Mouse (Mus musculus) limb, embryonic 11.5 days (tissue): ENCODE data around the gene Vps45. TPM values are rescaled to one million over a fixed set of nuclear protein-coding genes. Genes with fewer than 3 reads are reported as not detected.

ENCODE experiments used
- ATAC-seq: fragments of 200-750 bp; cut with Nextera tagmentation; 2 replicates; pipeline ENCODE4 v1.8.0; 2017; ENCODE audit warnings: low read depth; ENCODE audit not compliant: insufficient number of reproducible peaks, low FRiP score, low TSS enrichment
- DNase-seq: peaks from one replicate; pipeline ENCODE4 v3.0.0-alpha.2; 2015; ENCODE audit warnings: low spot score
- H3K27ac ChIP-seq: fragments of 300-500 bp; sonication (generic); replicated peaks from 2 replicates; pipeline ENCODE4 v1.5.1; 2014; ENCODE audit warnings: low read depth, mild to moderate bottlenecking, low read length
- H3K27me3 ChIP-seq: fragments of 300-500 bp; sonication (generic); 2 replicates; pipeline ENCODE4 v1.6.1; 2014; ENCODE audit warnings: mild to moderate bottlenecking, low read length, mixed read lengths; ENCODE audit not compliant: control insufficient read depth, insufficient read depth
- H3K36me3 ChIP-seq: fragments of 300-500 bp; sonication (generic); 2 replicates; pipeline ENCODE4 v1.6.1; 2014; ENCODE audit warnings: mild to moderate bottlenecking, low read length, moderate library complexity, mixed read lengths; ENCODE audit not compliant: control insufficient read depth, insufficient read depth
- H3K4me1 ChIP-seq: fragments of 300-500 bp; sonication (generic); 2 replicates; pipeline ENCODE4 v1.6.1; 2014; ENCODE audit warnings: low read length, mixed read lengths; ENCODE audit not compliant: control insufficient read depth, insufficient read depth
- H3K4me2 ChIP-seq: fragments of 300-500 bp; sonication (generic); 2 replicates; pipeline ENCODE4 v1.6.1; 2014; ENCODE audit warnings: low read depth, mild to moderate bottlenecking, moderate library complexity; ENCODE audit not compliant: severe bottlenecking
- H3K4me3 ChIP-seq: fragments of 300-500 bp; sonication (generic); 2 replicates; pipeline ENCODE4 v1.5.1; 2014; ENCODE audit warnings: low read depth, low read length
- H3K9ac ChIP-seq: fragments of 300-500 bp; sonication (generic); 2 replicates; pipeline ENCODE4 v1.6.1; 2014; ENCODE audit warnings: mild to moderate bottlenecking, low read length
- H3K9me3 ChIP-seq: fragments of 300-500 bp; sonication (generic); 2 replicates; pipeline ENCODE4 v1.6.1; 2016; ENCODE audit warnings: low read length; ENCODE audit not compliant: control insufficient read depth
- whole genome bisulfite sequencing: fragments of 180-500 bp; shearing (Covaris S2); extraction: QIAGEN DNeasy Blood & Tissue Kit; methylation state at CpG from one replicate; pipeline ENCODE4 v1.1.7; 2014; 5-methylcytosine and 5-hydroxymethylcytosine counted together
- polyA plus RNA-seq: library from polyadenylated mRNA; unstranded; fragments of >200 nt; fragmentation: Nextera tagmentation; extraction: Ambion mirVana; gene quantifications from 2 replicates; pipeline ENCODE4 v1.2.1, GENCODE M21; 2014

Vps45 gene
- polyA plus RNA-seq, 1 experiment from 2014 or later, result 19.5 TPM

- H3K27me3 ChIP-seq, result no peaks in the 10 kb centered on the region
- H3K9me3 ChIP-seq, result no peaks in the 10 kb centered on the region
- DNase-seq (no peak), ATAC-seq (no peak)
- H3K4me2 ChIP-seq, result no peak overlapping the region
- peaks cover 2% of the 10 kb centered on the region; the same call in 1 of the 2 replicates for H3K4me1 ChIP-seq
- H3K36me3 ChIP-seq, result no peaks in the 10 kb centered on the region
- no peak overlapping the region for H3K9ac ChIP-seq
- WGBS, result 60% methylated on average over 4 of the region's 4 CpGs
- no peak overlapping the region for H3K27ac ChIP-seq
- H3K4me3 ChIP-seq, result no peak overlapping the region
Observed at GRCm38 (mm10) chr3:96098168-96098567, 39.9 kb upstream of the Vps45 start.

GRCm38 (mm10) chr3:96094203-96094602, 35.9 kb upstream of the Vps45 start:
- Histone ChIP-seq H3K4me1 (no peaks in the 10 kb centered on the region), H3K36me3 (no peaks in the 10 kb centered on the region), H3K9me3 (no peaks in the 10 kb centered on the region), H3K27me3 (no peaks in the 10 kb centered on the region), H3K4me3 (no peak overlapping the region), H3K4me2 (no peak overlapping the region), H3K27ac (no peak overlapping the region), H3K9ac (no peak overlapping the region)
- WGBS, result 86% methylated on average over 13 of the region's 13 CpGs
- DNase-seq, result no peak
- ATAC-seq, result no peak

- DNase-seq (no peak), ATAC-seq (no peak)
- no peaks in the 10 kb centered on the region for H3K27me3 ChIP-seq
- H3K36me3 ChIP-seq, result no peaks in the 10 kb centered on the region
- no peak overlapping the region for H3K9ac ChIP-seq
- no peak overlapping the region for H3K4me3 ChIP-seq
- H3K27ac ChIP-seq, result no peak overlapping the region
- no peak overlapping the region for H3K4me2 ChIP-seq
- H3K9me3 ChIP-seq, result no peaks in the 10 kb centered on the region
- no peaks in the 10 kb centered on the region for H3K4me1 ChIP-seq
- WGBS, result 72% methylated on average over 13 of the region's 13 CpGs
Observed at GRCm38 (mm10) chr3:96093509-96093908, 35.2 kb upstream of the Vps45 start.

DNA sequence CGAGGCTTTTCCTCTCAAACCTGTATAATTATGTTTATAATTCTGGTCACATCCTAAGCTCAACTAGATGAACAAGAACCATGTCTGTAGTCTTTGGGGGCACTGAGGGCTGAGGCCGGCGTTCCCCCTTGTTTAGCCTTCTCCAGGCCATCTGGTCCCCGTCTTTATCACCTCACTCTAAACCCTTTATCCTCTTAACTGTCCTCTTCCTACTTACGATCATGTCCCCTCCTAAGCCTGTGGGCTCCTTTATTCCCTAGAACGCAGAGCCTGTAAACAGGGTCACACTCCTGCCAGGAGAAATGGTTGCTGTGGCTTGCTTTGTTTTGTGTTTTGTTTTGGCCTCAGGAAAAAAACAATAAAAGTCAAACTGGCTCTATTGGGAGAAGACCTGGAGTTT, 33.7 kb upstream of the Vps45 start:
- no peak overlapping the region for H3K9ac ChIP-seq
- H3K27me3 ChIP-seq, result no peaks in the 10 kb centered on the region
- no peak overlapping the region for H3K4me2 ChIP-seq
- no peaks in the 10 kb centered on the region for H3K9me3 ChIP-seq
- 50% methylated on average over 6 of the region's 6 CpGs for WGBS
- DNase-seq (no peak), ATAC-seq (no peak)
- no peaks in the 10 kb centered on the region for H3K4me1 ChIP-seq
- H3K27ac ChIP-seq, result no peak overlapping the region
- no peak overlapping the region for H3K4me3 ChIP-seq
- no peaks in the 10 kb centered on the region for H3K36me3 ChIP-seq

- ATAC-seq, result no peak
- no peaks in the 10 kb centered on the region for H3K9me3 ChIP-seq
- 73% methylated on average over 2 of the region's 2 CpGs for WGBS
Observed at GRCm38 (mm10) chr3:96091146-96091545, 32.9 kb upstream of the Vps45 start.

GRCm38 (mm10) chr3:96089882-96090489, 31.7 kb upstream of the Vps45 start:
- no peaks in the 10 kb centered on the region for H3K4me1 ChIP-seq
- H3K36me3 ChIP-seq, result no peaks in the 10 kb centered on the region
- H3K4me3 ChIP-seq, result no peak overlapping the region
- no peak for ATAC-seq
- H3K9me3 ChIP-seq, result no peaks in the 10 kb centered on the region
- H3K9ac ChIP-seq, result no peak overlapping the region
- H3K27ac ChIP-seq, result no peak overlapping the region
- H3K4me2 ChIP-seq, result no peak overlapping the region
- 67% methylated on average over 2 of the region's 2 CpGs for WGBS
- DNase-seq, result no peak
- H3K27me3 ChIP-seq, result no peaks in the 10 kb centered on the region

More at GRCm38 (mm10) chr3:96091146-96091545, 32.9 kb upstream of the Vps45 start:
- no peak overlapping the region for H3K9ac ChIP-seq
- H3K27me3 ChIP-seq, result no peaks in the 10 kb centered on the region
- no peaks in the 10 kb centered on the region for H3K4me1 ChIP-seq
- H3K4me2 ChIP-seq, result no peak overlapping the region
- no peak for DNase-seq
- H3K4me3 ChIP-seq, result no peak overlapping the region
- no peak overlapping the region for H3K27ac ChIP-seq
- H3K36me3 ChIP-seq, result no peaks in the 10 kb centered on the region

GRCm38 (mm10) chr3:96087801-96088200, 29.5 kb upstream of the Vps45 start:
- H3K4me2 ChIP-seq, result no peak overlapping the region
- no peaks in the 10 kb centered on the region for H3K4me1 ChIP-seq
- H3K36me3 ChIP-seq, result no peaks in the 10 kb centered on the region
- H3K9me3 ChIP-seq, result no peaks in the 10 kb centered on the region
- DNase-seq (no peak), ATAC-seq (no peak)
- no peaks in the 10 kb centered on the region for H3K27me3 ChIP-seq
- no peak overlapping the region for H3K27ac ChIP-seq
- 83% methylated on average over 4 of the region's 4 CpGs for WGBS
- no peak overlapping the region for H3K4me3 ChIP-seq
- H3K9ac ChIP-seq, result no peak overlapping the region

DNA sequence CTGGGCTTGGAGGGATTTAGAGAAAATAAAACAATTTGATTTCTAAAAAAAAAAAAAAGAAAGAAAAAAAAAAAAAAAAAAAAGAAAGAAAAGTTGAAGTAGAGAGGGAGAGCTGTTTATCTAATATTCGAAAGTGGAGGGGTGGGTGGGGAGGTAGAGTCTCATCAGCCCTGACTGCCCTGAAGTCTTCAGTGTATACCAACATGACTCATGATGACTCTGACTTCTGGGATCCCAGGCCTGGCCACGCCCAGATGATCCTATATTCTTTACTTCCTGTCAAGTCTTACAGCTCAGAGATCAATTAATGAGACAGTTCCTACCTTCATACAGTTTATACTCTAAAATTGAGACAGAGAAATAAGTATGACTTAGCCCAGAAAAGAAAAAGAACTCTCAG, 29.0 kb upstream of the Vps45 start:
- no peak overlapping the region for H3K4me2 ChIP-seq
- H3K4me1 ChIP-seq, result no peaks in the 10 kb centered on the region
- no peaks in the 10 kb centered on the region for H3K27me3 ChIP-seq
- ATAC-seq (no peak), DNase-seq (no peak)
- H3K4me3 ChIP-seq, result no peak overlapping the region
- H3K9me3 ChIP-seq, result no peaks in the 10 kb centered on the region
- H3K27ac ChIP-seq, result no peak overlapping the region
- H3K9ac ChIP-seq, result no peak overlapping the region
- no peaks in the 10 kb centered on the region for H3K36me3 ChIP-seq
- 74% methylated on average over 2 of the region's 2 CpGs for WGBS

- ATAC-seq (no peak), DNase-seq (no peak)
- no peak overlapping the region for H3K9ac ChIP-seq
- H3K4me3 ChIP-seq, result no peak overlapping the region
- H3K4me1 ChIP-seq, result no peaks in the 10 kb centered on the region
- 83% methylated on average over 10 of the region's 10 CpGs for WGBS
- no peak overlapping the region for H3K4me2 ChIP-seq
- no peaks in the 10 kb centered on the region for H3K36me3 ChIP-seq
- no peaks in the 10 kb centered on the region for H3K9me3 ChIP-seq
- no peak overlapping the region for H3K27ac ChIP-seq
- no peaks in the 10 kb centered on the region for H3K27me3 ChIP-seq
Observed at GRCm38 (mm10) chr3:96084146-96084755, 26.0 kb upstream of the Vps45 start.
